Mouse (Mus musculus) bone marrow, adult 2 months (tissue): ENCODE results near the gene Pde10a.

Experiments used
- CTCF ChIP-seq: fragments of 200-500 bp; IDR thresholded peaks from 2 replicates; pipeline ENCODE4 v1.5.1; 2011; ENCODE audit warnings: low read length, control low read depth; ENCODE audit not compliant: control insufficient read depth, insufficient read depth
- POLR2A ChIP-seq: fragments of 200-500 bp; IDR thresholded peaks from 2 replicates; pipeline ENCODE4 v1.6.1; 2011; ENCODE audit warnings: low read depth, mild to moderate bottlenecking, control low read depth, low read length, borderline replicate concordance; ENCODE audit not compliant: control insufficient read depth

DNA sequence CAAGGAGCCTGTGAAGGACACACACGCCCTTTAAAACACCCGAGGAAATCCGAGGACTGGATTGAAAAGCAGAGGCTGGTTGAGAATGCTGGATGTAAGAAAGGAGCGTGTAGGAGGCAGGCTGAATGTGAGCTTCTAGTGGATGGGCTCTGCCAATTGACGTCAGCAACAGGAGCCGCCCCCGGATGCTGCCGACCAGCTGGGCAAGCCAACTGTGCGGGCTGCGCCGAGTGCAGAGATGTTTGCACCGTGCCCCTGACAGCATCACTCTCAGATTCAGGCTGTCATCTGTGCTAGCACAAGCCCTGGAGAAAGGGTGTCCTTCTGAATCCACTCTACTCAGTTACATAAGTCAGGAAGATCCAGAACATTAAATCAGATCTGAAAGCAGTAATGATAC is 37.3 kb upstream of the Pde10a start:
- TF ChIP-seq CTCF (no peak), POLR2A (no peak)
